Mouse (Mus musculus) mesoderm, embryonic 11.5 days (tissue): Measurements from ENCODE around the gene Aadacl3.

ENCODE experiments used
- DNase-seq: peaks from one replicate; pipeline ENCODE4 v3.0.0-alpha.2; 2012; ENCODE audit warnings: low read depth, low spot score

Aadacl3 gene

GRCm38 (mm10) chr4:144463656-144464055, at the start of gene Aadacl3:
Aadacl3 (minus strand) TSS chr4:144463756.
- no peak for DNase-seq

- DNase-seq = peak; percentile 1
Observed at GRCm38 (mm10) chr4:144506518-144506917, 43.0 kb upstream of the Aadacl3 start.

DNA sequence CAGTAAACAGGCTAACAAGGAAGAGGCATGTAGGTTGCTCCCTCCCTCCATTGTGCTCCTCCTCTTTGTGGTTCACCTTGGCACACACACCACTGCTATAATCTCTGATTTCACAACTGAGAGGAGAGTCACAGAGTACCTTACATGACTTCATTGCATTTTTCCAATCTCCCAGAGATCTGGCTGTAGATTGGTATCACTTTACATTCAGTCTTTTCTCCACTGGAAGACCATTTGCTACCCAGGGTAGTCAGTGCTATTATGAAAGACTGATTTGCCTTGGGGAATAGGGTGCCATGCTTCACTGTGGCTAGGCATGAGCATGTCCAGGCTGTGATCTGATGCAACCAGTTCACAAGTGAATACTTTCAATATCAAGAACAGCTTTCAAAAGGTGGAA, 29.8 kb upstream of the Aadacl3 start:
- DNase-seq = no peak

GRCm38 (mm10) chr4:144468091-144468490, 4.5 kb upstream of the Aadacl3 start:
- DNase-seq = no peak

DNA sequence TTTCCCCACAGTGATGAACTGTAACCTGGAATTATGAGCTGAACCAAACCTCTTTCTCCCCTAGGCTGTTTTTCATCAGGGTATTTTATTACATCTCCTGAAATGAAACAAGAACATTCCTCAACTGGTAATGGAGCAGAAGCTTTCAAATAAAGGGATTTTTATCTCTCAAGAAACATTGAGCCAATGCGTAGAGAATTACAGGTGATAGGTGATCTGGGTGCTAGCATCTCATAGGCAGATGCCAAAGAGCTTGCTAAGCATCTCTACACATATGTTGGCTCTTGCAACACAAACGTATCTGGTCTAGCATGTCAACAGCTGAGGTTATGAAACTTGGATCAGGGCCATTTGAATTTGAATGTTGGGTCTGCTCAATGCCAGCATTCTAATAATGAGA, 1.6 kb upstream of the Aadacl3 start:
- DNase-seq = no peak

DNA sequence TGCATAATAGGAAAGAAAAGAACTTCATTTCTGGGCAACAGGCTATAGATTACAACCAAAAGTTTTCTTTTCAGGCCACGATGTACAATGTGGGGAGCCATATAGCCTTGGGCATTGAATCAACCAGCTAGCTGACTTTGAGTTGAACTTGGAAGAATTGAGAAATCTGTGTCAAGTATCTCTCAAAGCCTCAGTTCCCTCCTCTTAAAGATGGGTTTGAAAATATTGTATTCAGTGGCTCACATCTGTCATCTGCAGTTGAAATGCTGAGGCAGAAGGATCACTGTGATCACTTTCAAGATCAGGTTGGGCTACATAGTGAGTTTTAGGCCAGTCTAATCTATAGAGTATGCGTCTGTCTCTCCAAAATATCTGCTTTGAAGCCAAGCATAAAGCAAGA, 10.3 kb downstream of the Aadacl3 start, which contains the start of gene Gm9944:
Gene Gm9944 (minus strand): TSS at position 101 of the 400 bp plus-strand sequence.
- DNase-seq = no peak

DNA sequence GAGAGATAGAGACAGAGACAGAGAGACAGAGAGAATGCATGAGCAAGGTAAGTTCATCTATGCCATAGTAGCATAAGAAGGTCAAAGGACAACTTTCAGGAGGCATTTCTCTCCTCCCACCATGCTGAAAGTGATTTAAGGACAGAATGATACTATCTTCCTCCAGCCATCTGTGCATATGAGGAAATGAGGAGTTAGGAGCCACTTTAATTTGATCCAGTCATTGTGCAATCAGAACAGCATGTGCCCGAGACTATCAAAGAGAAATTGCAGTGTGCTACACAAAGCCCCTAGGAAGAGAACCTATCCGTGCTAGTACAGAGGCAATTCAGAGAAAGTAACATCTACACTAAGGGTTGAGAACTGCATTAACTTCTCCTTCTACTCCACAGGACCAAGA, 15.0 kb downstream of the Aadacl3 start:
- DNase-seq = no peak

GRCm38 (mm10) chr4:144441582-144441981, 22.0 kb downstream of the Aadacl3 start:
- no peak for DNase-seq

DNA sequence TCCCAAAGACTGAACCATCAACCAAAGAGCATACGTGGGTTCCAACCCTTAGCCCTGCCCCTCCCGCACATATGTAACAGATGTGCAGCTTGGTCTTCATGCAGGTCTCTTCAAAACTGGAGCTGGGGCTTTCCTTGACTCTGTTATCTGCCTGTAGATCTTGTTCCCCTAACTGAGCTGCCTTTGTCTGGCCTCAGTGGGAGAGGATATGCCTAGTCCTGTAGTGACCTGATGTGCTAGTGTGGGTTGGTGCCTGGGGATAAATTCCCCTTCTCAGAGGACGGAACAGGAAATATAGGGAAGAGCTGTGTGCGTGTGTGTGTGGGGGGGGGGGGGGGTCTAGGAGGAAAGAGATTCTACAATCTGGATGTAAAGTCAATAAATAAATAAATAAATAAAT, 22.5 kb downstream of the Aadacl3 start:
- DNase-seq = no peak

DNA sequence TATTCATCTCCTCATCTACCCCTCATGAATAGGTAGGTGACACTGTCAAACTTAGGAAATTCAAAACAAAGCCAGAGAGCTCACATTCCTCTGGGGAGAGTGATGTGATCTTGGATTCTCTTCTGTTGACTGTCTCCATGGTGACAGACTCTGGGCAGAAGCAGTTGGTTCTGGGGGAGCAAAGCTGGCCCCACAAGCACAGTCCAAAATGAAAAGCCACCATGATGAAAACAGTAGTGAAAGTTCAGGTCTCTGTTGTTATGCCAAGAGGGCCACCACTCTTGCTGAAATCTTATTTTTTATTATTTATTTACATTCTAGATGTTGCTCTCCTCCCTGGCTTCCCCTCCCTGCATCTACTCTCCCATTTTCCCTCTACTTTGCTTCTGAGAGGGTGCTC, 24.9 kb downstream of the Aadacl3 start, which contains the start of gene 1700012P22Rik:
Gene 1700012P22Rik (minus strand): TSS at position 101 of the 400 bp plus-strand sequence.
- no peak for DNase-seq

DNA sequence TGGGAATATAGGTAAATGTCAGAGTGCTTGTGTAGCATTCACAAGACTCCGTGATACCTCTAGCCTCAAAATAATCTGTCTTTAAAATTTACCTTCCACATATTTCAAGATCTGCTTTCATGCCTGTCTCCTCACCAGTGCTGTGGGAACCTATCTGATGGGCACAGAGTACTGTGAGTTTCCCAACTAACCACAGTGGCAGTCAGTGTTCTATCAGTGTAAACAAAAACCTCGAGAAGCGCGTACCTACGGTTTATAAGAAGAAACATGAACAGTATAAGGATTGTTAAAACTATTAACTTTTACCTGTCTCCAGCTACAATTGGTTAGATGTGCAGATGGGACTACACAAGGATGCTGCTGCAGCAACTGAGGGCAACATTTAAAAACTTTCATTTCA, 30.3 kb downstream of the Aadacl3 start:
- DNase-seq = no peak

DNA sequence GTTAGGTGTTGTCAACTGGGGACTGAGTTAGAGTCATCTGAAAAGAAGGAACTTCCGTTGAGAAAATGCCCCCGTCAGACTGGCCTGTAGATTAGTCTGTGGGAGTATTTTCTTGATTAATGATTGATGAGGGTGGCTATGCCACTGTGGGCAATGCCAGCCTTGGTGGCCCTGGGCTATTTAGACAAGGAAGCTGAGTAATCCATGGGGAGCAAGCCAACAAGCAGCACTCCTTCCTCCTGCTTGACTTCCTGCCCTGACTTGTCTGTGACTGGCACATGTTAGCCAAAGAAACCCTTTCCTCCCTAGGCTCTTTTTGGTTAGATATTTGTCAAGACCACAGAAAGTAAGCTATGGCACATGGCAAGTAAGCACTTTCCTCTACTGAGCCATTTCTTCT, 32.8 kb downstream of the Aadacl3 start:
- DNase-seq = no peak

- DNase-seq = peak; percentile 58
Observed at GRCm38 (mm10) chr4:144428868-144429267, 34.7 kb downstream of the Aadacl3 start.

DNA sequence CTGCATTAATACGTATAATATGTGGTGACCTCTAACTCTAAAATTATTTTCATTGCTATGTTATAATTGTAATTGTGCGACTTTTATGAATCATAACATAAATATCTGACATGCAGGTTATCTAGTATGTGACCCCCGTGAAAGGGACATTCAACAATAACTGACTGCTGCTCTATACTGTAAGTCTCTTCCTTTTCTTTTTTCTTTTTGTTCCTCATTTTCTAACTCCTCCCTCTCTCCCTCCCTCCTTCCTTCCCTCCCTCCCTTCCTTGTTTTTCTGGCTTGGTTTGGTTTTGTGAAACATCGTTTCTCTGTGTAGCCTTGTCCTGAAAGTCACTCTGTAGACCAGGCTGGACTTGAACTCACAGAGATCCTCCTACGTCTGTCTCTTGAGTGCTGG, 39.0 kb downstream of the Aadacl3 start:
- DNase-seq = no peak

DNA sequence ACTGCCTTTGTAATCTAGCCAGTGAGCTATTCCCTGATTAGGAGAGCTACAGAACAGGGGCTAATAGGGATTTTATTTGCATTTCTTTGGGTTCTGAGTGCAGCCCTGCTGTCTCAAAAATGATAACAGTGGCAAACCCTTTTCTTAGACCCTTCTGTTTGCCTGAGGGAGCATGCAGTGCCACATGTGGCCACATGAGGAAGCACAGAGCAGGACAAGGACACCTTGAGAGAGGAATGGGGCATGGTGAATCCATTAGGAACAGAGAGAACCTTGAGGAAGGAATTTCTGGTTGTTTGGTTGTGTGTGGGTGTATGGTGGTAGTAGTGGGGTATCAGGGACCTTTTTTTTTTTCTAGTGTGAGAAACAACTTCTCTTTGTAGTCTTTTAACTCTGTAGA, 42.9 kb downstream of the Aadacl3 start:
- peak; percentile 16 for DNase-seq

GRCm38 (mm10) chr4:144408290-144408689, 55.3 kb downstream of the Aadacl3 start, which contains the start of gene Pramef12:
Pramef12 (minus strand) TSS chr4:144408464.
- no peak for DNase-seq

- no peak for DNase-seq
Observed at GRCm38 (mm10) chr4:144406261-144406660, 57.3 kb downstream of the Aadacl3 start.

GRCm38 (mm10) chr4:144404456-144405086, 59.0 kb downstream of the Aadacl3 start:
- DNase-seq = peak; percentile 70
